Mouse (Mus musculus): ENCODE measurements at regions not wholly inside any gene's neighbourhood (a gene's known extent, or its start where the extent isn't known, plus 50 kb on each side); places are given as distances from the start of the nearest gene placed in this dataset.

DNA sequence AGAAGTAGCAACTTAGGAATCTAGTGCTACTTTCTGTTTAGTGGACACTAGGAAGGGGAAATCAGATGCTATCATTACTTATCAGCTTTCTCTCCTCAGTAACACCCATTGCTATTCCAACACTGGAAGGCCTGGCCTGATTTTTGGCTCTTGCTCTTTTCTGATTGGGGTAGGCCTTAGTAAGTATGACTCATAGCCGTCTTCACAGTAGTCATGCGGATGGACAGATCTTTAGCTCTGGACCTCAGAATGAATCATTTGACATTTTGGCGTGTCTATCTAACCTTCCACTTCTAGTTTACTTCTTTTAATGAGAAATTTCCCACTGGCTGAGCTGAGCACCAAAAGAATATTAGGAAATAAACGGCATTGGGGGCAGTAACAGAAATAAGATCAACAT is 71.4 kb upstream of the Esx1 start:
- no peak for DNase-seq (ENCODE audit: extremely low spot score in 1 of 2, low spot score in 1 of 2)

DNA sequence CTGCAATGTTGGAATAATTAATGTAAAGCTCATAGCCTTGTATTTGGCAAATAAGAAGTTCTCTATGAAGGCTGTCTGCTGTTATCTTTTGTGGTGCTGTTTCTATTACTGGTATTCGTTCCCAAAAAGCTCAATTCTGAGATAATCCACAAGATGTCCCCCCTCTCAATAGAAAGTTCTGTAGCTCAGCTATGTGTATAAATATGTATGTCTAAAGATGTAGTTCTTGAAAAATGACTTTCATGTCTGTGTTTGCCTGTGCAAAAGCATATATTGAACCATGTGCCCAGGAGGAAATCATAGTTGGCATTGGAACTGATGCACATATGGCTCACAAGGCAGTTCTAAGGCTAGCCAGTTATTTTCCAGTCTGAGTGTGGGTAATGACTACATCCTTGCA is 68.2 kb upstream of the Esx1 start:
- peak in 1 of 2 experiments; percentile 32 for DNase-seq (ENCODE audit: extremely low spot score in 1 of 2, low spot score in 1 of 2)

DNA sequence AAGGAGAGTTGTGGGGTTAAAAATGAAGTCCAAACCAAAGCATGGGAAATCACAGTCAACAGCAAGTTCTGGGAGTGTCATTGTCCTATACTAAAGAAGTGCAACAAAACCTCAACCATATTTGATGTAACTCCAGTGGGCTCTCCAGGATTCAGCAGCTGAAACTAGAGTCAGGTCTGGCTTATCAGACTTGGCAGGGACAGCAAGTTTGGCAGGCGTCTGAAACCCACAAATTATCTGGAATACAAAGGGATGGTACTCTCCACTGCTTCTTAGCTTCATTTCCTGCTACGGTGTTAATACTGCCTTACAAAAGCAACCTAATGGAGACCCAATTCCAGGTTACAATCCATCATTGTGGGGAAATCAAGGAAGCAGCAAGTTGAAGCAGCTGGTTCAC is 53.9 kb upstream of the Esx1 start:
- no peak for DNase-seq (ENCODE audit: extremely low spot score in 1 of 2, low spot score in 1 of 2)

DNA sequence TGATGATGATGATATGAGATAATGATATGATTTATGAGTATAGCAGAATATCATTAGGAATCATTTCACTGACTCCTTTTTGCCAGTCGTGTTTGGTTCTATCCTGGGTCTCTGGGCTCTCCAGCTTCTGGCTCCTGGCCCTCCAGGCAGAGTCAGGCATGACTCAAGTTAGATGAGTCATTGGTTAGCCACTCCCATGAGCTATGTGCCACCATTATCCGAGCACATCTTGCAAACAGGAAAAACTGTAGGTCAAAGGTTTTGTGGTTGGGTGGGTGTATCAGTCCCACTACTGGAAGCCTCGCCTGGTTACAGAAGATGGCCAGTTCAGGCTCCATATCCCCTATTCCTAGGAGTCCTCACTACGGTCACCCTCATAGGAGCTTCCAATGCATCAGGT is 51.6 kb upstream of the Esx1 start:
- DNase-seq (ENCODE audit: extremely low spot score in 1 of 2, low spot score in 1 of 2) = no peak

All from frontal cortex, adult 2 months (tissue).